Mouse (Mus musculus) large intestine, adult 2 months (tissue): ENCODE results near the gene Itih1. TPM values are rescaled to one million over a fixed set of nuclear protein-coding genes. Genes with fewer than 3 reads are reported as not detected.

ENCODE experiments used
- DNase-seq: peaks from one replicate; pipeline ENCODE4 v3.0.0-alpha.2; 2012; ENCODE audit warnings: low read depth, low spot score
- WGBS: fragments of 180-500 bp; shearing (Covaris S2); methylation state at CpG from one replicate; pipeline ENCODE4 v1.1.7; 2018; 5-methylcytosine and 5-hydroxymethylcytosine counted together
- polyA plus RNA-seq: library from polyadenylated mRNA; depleted of rRNA; stranded (reverse); fragments of >200 nt; gene quantifications from 2 replicates; pipeline ENCODE4 v1.2.3, GENCODE M21; 2012; rRNA removed

The Itih1 gene
- 0.04 TPM in 1 of 2 replicates, not detected in the other for polyA plus RNA-seq

DNA sequence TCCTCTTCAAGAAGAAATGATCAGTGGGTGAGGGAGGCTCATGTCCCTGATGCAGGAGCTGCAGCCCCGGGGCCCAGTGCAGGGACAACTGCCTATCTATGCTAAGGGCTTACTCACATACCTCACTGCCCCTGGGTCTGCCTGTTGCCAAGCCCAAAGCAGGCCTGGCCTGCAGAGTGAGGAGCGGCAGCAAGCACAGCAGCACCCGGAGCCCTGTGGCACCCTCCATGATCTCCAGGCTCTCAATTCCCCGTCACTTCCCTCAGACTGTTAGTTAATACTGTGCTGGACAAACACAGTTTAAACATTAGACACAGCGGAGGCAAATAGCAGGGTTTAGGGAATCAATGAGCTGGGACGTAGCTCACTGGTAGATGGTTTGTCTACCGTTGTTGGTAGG lies at the start of gene Itih1:
TSS of gene Itih1 (minus strand) at position 252 of the 400 bp plus-strand sequence.
- 62% methylated on average over 7 of the region's 7 CpGs for WGBS

GRCm38 (mm10) chr14:30976222-30976621 lies 33.1 kb upstream of the Itih1 start:
- DNase-seq: no peak
- 43% methylated on average over 3 of the region's 3 CpGs for WGBS

More for the DNA sequence above, at the start of gene Itih1:
- no peak for DNase-seq

DNA sequence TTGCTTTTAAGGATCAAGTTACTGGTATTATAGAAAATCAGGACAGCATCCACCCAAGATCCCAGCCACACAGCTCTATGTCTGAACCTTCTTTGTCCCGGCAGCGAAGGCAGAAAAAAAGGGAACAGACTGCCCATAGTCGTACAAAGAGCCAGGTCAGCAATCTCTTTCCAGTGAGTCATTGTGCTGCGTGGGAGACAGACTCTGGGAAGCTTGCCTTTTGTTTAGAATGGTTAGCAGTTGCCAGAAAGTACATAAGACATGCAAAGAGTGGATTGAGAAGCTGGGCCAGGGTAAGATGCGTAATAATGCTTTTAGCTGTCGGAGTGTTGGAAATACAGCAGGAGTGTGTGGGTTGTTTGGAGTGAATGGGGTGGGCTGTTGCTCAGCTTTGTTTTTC lies 31.1 kb upstream of the Itih1 start:
- WGBS: 71% methylated on average over 6 of the region's 6 CpGs
- no peak for DNase-seq

GRCm38 (mm10) chr14:30960366-30960765 lies 17.3 kb upstream of the Itih1 start:
- DNase-seq: no peak

DNA sequence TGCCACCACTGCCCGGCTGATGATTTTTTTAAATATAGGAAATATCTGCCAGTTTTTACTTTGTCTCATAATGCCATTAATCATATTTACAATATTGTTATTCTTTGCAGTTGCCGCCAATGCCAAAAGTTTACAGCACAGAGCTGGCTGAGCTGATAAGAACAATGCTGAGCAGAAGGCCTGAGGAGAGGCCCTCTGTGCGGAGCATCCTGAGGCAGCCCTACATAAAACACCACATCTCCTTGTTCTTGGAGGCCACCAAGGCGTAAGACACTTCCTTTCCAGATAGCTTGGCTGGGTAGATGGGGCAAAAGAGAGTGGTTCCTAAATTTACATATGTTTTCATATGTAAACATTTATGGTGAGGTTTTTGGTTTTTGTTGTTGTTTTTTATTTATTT lies 15.9 kb upstream of the Itih1 start:
- DNase-seq: no peak
- 92% methylated on average over 4 of the region's 4 CpGs for WGBS

More at GRCm38 (mm10) chr14:30960366-30960765, 17.3 kb upstream of the Itih1 start:
- WGBS: 100% methylated on average over 1 of the region's 1 CpGs

DNA sequence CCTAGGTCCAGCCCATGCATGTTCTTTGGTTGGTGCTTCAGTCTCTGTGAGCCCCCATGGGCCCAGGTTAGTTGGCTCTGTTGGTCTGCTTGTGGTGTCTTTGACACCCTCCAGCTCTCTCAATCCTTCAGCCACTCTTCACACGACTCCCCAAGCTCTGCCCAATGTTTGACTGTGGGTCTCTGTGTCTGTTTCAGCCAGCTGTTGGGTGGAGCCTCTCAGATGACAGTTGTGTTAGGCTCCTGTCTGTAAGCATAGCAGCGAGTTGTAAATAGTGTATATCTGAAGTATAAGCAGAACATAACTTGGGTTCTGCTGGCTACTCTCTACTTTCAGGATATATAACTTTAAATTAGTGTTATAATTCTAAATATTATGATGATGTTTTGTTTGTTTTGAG lies 15.4 kb upstream of the Itih1 start:
- WGBS: 66% methylated on average over 2 of the region's 2 CpGs
- no peak for DNase-seq

GRCm38 (mm10) chr14:30951154-30951825 lies 8.2 kb upstream of the Itih1 start, which contains the start of gene Nek4:
Nek4 (plus strand) TSS chr14:30951377.
- WGBS: under 1% methylated on average over 57 of the region's 57 CpGs
- DNase-seq: peak; percentile 74

DNA sequence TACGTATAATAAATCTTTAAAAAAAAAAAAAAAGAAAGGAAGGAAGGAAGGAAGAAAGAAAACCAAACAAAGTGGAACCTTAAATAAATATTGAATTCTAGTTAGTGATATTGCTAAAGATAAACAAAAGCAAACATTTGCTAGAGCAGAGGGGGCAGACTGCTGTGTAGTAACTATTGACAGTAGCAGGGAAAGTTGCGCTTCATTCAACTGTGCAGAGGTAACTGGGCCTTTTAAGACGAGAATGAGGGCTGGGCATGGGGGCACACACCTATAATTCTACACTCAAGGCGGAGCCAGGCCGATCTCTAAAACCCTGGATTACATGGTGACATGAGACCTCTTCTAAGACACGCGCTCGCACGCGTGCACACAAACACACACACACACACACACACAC lies 6.9 kb upstream of the Itih1 start:
- DNase-seq: no peak
- WGBS: 83% methylated on average over 10 of the region's 10 CpGs

DNA sequence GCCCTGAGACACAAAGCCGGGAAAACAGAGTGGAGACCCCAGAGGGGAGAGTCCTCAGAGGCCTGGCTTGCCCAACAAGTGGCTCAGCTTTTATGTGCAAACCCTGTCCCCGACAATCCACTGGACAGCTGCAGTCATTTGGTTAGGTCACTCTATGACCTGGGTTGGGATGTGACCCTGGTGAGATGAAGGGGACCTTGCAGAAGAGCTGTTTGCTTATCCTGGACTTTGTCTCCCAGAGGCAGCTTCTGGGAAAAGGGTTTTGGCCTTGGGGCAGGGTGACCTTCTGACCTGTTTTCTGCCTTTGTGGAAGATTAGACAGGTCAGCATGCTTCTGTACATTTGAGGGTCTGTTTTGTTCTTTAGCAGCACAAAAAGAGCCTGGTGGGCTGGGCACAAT lies 1.7 kb upstream of the Itih1 start:
- 66% methylated on average over 2 of the region's 2 CpGs for WGBS

DNA sequence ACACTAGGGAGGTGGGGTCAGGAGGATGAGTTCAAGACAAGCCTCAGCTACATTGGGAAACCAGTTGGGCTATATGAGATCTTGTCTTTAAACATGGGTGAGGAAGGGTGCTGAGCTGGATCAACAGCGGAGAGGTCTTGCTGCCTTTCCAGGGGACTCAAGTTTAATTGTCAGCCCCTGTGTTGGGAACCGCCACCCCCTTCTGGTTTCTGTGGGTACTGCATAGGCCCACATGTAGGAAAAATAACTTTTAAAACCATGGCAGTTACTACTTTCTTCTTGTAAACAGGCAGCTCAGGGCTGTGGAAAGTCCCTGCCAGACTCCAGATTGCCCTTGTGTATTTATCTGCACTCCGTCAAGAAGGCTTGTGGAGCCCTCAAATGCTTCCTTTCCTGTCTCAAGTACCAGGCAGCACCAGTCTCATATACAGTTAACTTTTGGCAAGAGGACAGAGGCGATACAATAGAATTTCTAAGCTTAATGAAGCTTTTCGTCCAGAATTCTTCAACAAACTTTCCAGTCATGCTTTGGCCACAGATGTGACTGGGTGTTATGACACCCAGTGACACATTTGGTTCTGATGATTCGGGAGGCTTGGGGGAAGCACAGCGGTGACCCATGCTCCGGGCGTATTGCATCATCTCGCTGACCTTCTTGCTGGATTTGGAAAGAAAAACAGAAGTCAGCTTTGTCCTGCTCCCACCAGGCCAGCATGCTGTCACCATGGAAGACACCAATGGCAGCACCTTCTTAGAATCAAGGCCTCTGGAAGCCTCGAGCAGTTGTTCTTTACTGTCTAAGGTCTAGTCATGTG lies 978 bp upstream of the Itih1 start:
- 57% methylated on average over 11 of the region's 11 CpGs for WGBS
- DNase-seq: no peak

More for the DNA sequence above, 1.7 kb upstream of the Itih1 start:
- no peak for DNase-seq

DNA sequence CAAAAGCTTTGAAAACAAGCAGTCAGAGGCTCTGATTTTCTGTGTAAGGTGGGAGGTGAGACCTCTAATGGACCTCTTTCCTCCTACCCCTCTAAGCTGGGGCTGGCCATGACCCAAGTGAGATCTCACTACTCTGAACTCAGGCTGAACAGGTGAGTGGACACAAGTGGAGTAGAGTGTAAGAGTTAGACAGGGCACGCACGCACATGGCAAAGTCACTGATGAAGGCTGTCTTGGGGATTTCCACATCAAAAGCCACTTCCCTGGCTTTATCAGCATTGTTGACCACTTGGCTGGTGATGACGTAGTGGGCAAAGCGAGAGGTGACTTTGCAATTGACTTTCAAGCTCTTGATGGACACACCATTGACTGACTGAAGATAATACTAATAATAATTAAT lies 835 bp downstream of the Itih1 start:
- DNase-seq: no peak
- 94% methylated on average over 4 of the region's 4 CpGs for WGBS

DNA sequence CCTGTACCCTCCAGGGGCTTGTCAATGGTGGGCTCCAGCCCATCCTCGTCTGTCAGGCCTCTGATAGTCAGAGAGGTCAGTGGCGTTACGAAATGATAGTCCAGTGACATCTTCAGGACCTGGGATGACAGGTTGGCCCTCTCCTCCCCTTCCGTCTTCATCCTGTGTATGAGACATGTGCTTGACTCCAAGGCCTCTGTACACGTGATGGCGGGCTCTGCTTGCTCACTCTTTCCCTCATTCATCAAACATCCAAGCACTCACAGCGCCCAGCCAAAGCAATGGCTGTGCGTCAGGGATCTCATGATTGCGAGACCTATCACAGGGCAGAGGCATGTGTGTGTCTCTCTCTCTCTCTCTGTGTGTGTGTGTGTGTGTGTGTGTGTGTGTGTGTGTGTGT lies 9.7 kb downstream of the Itih1 start:
- WGBS: 90% methylated on average over 9 of the region's 9 CpGs
- DNase-seq: no peak

- WGBS: 64% methylated on average over 4 of the region's 4 CpGs
- DNase-seq: no peak
Observed at GRCm38 (mm10) chr14:30930386-30930785, 12.7 kb downstream of the Itih1 start.

DNA sequence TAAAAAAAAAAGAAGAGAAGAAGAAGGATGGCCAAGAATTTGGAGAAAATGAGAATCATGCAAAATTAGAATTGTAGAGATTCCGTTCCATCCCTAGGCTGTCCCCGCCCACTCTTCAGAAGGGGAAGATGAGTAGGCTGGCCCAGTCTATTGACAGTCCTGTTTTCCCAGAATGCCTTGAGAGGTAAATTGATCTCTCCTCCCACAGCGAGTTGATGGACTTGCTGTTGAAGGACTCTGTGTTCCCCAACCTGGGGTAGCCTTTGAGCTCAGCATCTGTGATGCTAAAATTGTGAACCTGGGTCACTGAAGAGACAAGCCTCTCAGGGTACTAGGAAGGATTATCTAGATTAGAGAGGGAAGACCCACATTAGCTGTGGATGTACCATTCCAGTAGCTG lies 17.6 kb downstream of the Itih1 start:
- WGBS: 90% methylated on average over 3 of the region's 3 CpGs
- DNase-seq: no peak

DNA sequence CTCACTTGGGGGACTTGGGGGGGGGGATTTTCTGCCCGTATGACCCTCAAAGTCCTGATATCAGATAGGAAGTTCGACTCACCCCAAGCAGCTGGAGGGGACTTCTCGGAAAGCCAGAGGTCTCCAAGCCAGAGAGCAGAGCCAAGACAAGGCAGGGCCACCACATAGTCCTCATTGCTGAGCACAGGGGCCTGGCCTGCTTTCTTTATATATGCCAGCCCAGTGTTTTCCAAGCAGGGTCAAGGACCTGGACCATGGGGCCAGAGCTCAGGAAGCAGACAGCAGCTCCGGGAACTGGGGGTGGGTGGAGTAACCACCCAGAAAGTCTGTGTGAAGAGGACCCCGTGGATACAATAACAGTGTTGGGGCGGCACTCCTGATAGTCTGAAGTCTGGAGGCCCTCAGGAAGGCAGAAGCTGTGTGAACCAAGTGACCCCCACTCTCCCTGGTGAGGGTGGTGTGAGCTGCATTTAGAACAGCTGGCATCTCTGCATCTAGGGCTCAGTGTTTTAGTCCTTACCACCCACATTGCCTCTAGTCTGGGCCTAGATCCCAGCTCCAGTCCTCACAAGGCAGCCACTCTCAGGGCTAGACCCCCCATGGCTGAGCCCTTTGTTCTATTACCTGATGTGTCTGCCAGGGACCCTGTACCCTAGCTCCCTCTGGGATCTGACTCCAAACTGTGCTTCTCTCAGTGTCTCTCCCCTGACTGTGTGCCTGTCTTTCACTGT lies 19.5 kb downstream of the Itih1 start, which contains the start of gene Itih3:
TSS of gene Itih3 (minus strand) at position 386 of the 731 bp plus-strand sequence.
- 51% methylated on average over 6 of the region's 6 CpGs for WGBS
- DNase-seq: no peak

- DNase-seq: no peak
- WGBS: 38% methylated on average over 8 of the region's 8 CpGs
Observed at GRCm38 (mm10) chr14:30922053-30922670, 20.9 kb downstream of the Itih1 start.

DNA sequence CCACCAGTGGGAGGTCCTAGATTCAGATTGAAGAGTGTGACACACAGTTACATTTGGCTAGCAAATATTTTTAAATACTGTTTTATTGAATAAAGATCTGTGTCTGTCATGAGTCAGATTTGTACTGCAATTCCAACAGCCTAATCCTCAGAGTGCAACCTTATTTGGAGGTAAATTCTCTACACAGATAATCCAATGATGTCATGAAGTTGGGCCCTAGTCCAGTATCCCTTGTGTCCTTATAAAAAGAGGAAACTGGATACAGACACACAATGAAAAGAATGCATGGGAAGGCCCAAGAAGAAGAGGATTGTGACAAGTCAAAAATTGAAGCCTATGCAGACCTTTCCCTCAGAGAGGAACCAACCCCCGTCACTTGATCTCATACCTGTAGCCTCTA lies 26.6 kb downstream of the Itih1 start:
- DNase-seq: no peak
- WGBS: 59% methylated on average over 1 of the region's 1 CpGs

DNA sequence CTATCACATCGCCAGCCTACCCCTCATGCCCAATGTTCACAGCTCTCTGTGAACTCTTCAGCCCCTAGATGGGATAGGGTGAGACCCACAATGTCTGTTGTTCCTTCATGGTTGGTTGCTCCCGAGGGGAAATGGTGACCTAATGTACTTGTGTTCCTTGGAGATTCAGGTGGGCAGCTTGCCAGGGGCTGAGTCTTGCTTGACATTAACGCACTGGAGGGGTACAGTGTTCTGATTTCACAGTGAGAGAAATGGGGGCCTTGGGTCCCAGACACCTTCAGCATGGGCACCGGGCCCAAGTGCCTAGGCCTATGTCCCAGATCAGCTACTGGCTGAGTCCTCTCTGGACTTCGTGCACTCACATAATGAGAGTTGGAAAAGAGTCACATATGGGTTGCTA lies 29.7 kb downstream of the Itih1 start:
- WGBS: 77% methylated on average over 5 of the region's 5 CpGs
- no peak for DNase-seq

DNA sequence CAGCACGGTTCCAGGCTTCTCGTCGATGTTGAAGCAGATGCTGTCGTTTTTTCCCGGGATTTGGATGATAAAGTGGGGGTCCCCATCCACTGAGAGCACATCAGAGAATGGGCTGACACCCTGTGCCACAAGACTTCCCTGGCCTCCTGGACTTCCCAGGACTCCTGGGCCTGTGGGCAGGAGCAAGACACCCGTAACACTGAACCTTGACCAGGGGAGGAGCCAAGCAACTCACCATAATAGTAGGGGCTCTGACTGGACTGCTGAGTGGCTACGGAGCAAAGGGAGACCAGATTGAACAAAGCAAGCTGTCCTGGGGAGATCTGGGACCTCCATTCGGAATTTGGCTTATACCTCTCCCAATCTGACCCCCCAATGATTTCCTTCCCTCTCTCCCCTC lies 30.4 kb downstream of the Itih1 start:
- no peak for DNase-seq
- 66% methylated on average over 8 of the region's 8 CpGs for WGBS

GRCm38 (mm10) chr14:30911141-30911540 lies 31.9 kb downstream of the Itih1 start:
- no peak for DNase-seq
- WGBS: 85% methylated on average over 8 of the region's 8 CpGs
